Mouse (Mus musculus): ENCODE results near the gene Hmgn2. TPM values are rescaled to one million over a fixed set of nuclear protein-coding genes. Genes with fewer than 3 reads are reported as not detected.
A peak's percentile ranks its signal among the peaks of the same experiment; 100 is the strongest.
"Not testable (repeated sequence)": the region's sequence is repeated elsewhere in the genome, so short reads cannot be mapped to it uniquely, and the experiment has no call there.

Hmgn2 gene
- total RNA-seq, 1 experiment from 2014 or later: 299 TPM

- no peak for ATAC-seq (ENCODE audit: extremely low read depth, insufficient number of reproducible peaks, low FRiP score, poor library complexity, severe bottlenecking)
These were observed 30.4 kb downstream of the Hmgn2 start for GRCm38 (mm10) chr4:133938077-133938476.

- ATAC-seq (ENCODE audit: extremely low read depth, insufficient number of reproducible peaks, low FRiP score, poor library complexity, severe bottlenecking): no peak
These were observed 36.7 kb downstream of the Hmgn2 start for GRCm38 (mm10) chr4:133931785-133932184.

- ATAC-seq (ENCODE audit: extremely low read depth, insufficient number of reproducible peaks, low FRiP score, poor library complexity, severe bottlenecking): peak; percentile 36; the same call in 1 of the 2 replicates
These were observed 37.1 kb downstream of the Hmgn2 start for GRCm38 (mm10) chr4:133931349-133931748.

- no peak for ATAC-seq (ENCODE audit: extremely low read depth, insufficient number of reproducible peaks, low FRiP score, poor library complexity, severe bottlenecking)
These were observed 39.2 kb downstream of the Hmgn2 start for GRCm38 (mm10) chr4:133929278-133929670.

- 0 out of 2 replicates have a peak, but pooled peaks have one; percentile 3 for ATAC-seq (ENCODE audit: extremely low read depth, insufficient number of reproducible peaks, low FRiP score, poor library complexity, severe bottlenecking)
These were observed 39.7 kb downstream of the Hmgn2 start for GRCm38 (mm10) chr4:133928576-133929277.

- no peak for ATAC-seq (ENCODE audit: extremely low read depth, insufficient number of reproducible peaks, low FRiP score, poor library complexity, severe bottlenecking)
These were observed 43.2 kb downstream of the Hmgn2 start for GRCm38 (mm10) chr4:133925204-133925603.

- no peak for ATAC-seq (ENCODE audit: extremely low read depth, insufficient number of reproducible peaks, low FRiP score, poor library complexity, severe bottlenecking)
These were observed 44.7 kb downstream of the Hmgn2 start for GRCm38 (mm10) chr4:133923743-133924142.

- ATAC-seq (ENCODE audit: extremely low read depth, insufficient number of reproducible peaks, low FRiP score, poor library complexity, severe bottlenecking): not testable (repeated sequence)
These were observed 50.2 kb downstream of the Hmgn2 start for GRCm38 (mm10) chr4:133918093-133918825.

Other genes starting within 250 kb of the Hmgn2 start
- gene Arid1a, start 211.9 kb downstream of the Hmgn2 start, total RNA-seq (2017): 97.9 and 100 TPM in 2 replicates
- 67.3 and 80.3 TPM in 2 replicates for gene Rps6ka1, start 80.9 kb downstream of the Hmgn2 start, total RNA-seq (2017)
- gene Dhdds, start 32.3 kb upstream of the Hmgn2 start, total RNA-seq (2017): 15.6 and 16.6 TPM in 2 replicates
- gene Lin28a, start 50.2 kb upstream of the Hmgn2 start, total RNA-seq (2017): 13.6 and 16.1 TPM in 2 replicates
- gene Zfp683, start 85.2 kb upstream of the Hmgn2 start, total RNA-seq (2017): 0.58 TPM in 1 of 2 replicates, not detected in the other
- 4.2 and 7.4 TPM in 2 replicates for gene Crybg2, start 92.2 kb upstream of the Hmgn2 start, total RNA-seq (2017)
- 2,308 and 2,325 TPM in 2 replicates for gene Cd52, start 126.4 kb upstream of the Hmgn2 start, total RNA-seq (2017)
- 15.0 and 22.1 TPM in 2 replicates for gene Ubxn11, start 133.9 kb upstream of the Hmgn2 start, total RNA-seq (2017)
- 471 and 477 TPM in 2 replicates for gene Sh3bgrl3, start 160.1 kb upstream of the Hmgn2 start, total RNA-seq (2017)
- 26.5 and 38.3 TPM in 2 replicates for gene Cep85, start 218.5 kb upstream of the Hmgn2 start, total RNA-seq (2017)
- not detected in 2 replicates for gene Gm7534, start 234.4 kb upstream of the Hmgn2 start, total RNA-seq (2017)